Mouse (Mus musculus) macrophage (primary cell): ENCODE data around the gene Trib2. TPM values are rescaled to one million over a fixed set of nuclear protein-coding genes. Genes with fewer than 3 reads are reported as not detected.

ENCODE experiments used
- H3K27ac ChIP-seq: fragments of 350-480 bp; formaldehyde crosslinking; 2 replicates; pipeline ENCODE4 v1.9.0; 2021
- H3K36me3 ChIP-seq: fragments of 350-480 bp; formaldehyde crosslinking; 2 replicates; pipeline ENCODE4 v1.9.0; 2021; ENCODE audit errors: inconsistent target
- H3K4me3 ChIP-seq: fragments of 350-480 bp; formaldehyde crosslinking; 2 replicates; pipeline ENCODE4 v1.9.0; 2021; ENCODE audit errors: inconsistent target
- H3K79me2 ChIP-seq: fragments of 350-480 bp; formaldehyde crosslinking; 2 replicates; pipeline ENCODE4 v1.9.0; 2021; ENCODE audit errors: inconsistent target
- WGBS: methylation state at CpG from one replicate; pipeline ENCODE4 v1.1.7; 2026; ENCODE audit warnings: inconsistent platforms; ENCODE audit not compliant: missing documents; 5-methylcytosine and 5-hydroxymethylcytosine counted together
- polyA plus RNA-seq: library from polyadenylated mRNA; stranded (reverse); fragments of 250-400 nt; gene quantifications from 3 replicates; pipeline ENCODE4 v1.2.4, GENCODE M21; 2018; ENCODE audit warnings: inconsistent platforms

Gene Trib2
- polyA plus RNA-seq, 1 experiment from 2014 or later, result 0.04 TPM

DNA sequence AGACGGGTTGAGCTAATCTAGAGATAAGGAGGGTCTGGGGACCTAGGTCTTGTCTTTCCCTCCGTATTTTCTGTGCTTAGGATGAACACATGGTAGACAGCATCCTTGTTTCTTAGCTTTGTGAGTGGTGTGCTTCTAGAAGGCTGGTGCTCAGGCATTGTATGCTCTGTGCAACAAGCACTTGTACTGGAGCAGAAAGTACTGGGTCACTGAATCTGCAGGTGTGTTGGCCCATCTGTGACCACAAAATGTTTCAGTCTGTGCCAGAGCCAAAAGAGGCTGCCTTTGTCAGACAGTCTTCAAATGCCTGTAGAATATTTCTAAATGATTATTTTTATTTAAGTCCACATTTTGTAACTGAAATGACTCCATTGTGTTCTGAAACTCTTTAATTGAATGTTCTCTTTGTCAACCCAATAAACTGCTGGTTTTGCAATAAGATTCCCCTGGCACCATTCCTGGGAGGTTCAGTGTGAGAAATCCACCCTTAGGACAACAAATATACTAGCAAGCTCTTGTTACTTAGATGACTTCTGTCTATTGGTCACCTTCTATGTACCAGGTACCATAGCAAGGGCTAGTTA, 12.2 kb upstream of the Trib2 start:
- Histone ChIP-seq H3K36me3 (no peaks in the 10 kb centered on the region), H3K27ac (no peak overlapping the region), H3K79me2 (no peaks in the 10 kb centered on the region), H3K4me3 (no peak overlapping the region)
- 72% methylated on average over 2 of the region's 2 CpGs for WGBS

DNA sequence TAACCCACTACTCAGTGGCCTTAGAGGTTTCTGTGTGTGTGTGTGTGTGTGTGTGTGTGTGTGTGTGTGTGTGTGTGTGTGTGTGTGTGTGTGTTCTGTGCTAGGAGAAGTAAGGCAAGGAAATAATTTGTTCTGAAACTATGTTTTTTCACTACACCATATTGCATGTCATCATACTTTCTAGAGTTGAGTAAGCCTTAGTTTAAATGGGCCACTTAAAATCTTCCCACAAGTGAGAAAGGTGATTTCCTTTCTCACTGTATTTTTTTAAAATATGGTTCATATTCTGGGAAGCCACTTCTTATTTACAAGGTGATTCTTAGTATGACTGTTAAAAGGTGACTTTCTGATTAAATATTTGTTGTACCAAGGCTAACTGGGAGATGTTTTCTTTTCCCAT, 4.3 kb upstream of the Trib2 start:
- no peaks in the 10 kb centered on the region for H3K79me2 ChIP-seq
- no peak overlapping the region for H3K4me3 ChIP-seq
- no peak overlapping the region for H3K27ac ChIP-seq
- no peaks in the 10 kb centered on the region for H3K36me3 ChIP-seq

DNA sequence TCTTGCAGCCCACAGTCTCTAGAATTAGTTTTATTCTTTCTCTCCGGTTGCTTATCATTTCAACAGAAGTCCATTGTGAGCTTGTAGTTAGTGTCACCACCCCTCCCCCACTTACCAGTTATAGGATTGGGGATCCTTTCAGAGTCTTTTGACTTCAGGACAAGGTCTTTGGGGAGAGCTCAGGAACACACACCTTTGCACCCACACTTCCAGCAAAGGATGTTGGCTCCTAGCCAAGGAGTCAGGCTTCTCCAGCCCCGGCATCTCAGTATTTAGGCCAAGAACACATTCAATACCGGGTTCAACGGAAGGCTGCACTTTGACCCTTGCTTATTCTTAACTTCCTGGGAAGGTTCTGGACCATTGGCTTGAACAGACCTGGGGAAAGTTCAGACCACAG, 643 bp upstream of the Trib2 start:
- H3K79me2 ChIP-seq, result no peaks in the 10 kb centered on the region
- H3K27ac ChIP-seq, result no peak overlapping the region
- 41% methylated on average over 4 of the region's 4 CpGs for WGBS
- H3K4me3 ChIP-seq, result no peak overlapping the region
- H3K36me3 ChIP-seq, result no peaks in the 10 kb centered on the region

DNA sequence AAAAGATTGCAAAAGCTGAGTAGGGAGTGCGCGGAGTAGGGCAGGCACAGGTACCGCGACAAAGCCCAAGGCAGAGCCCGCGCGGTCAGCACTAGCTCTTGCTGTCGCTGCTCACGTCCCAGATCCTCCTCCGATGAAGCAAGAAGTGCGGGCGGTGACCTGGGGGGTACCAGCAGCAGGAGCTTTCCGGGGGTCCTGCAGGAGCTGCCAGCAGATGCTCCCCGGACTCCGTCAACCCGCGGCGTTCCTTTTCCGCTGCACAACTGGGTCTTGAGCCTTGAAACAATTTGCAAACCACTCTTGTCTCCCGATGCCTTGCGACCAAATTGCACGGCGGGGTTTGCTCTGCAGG, 492 bp downstream of the Trib2 start:
- Histone ChIP-seq H3K36me3 (no peaks in the 10 kb centered on the region), H3K4me3 (peak overlapping the region; percentile 19; the same call in 1 of the 2 replicates), H3K27ac (no peak overlapping the region), H3K79me2 (no peaks in the 10 kb centered on the region)
- under 1% methylated on average over 23 of the region's 23 CpGs for WGBS

DNA sequence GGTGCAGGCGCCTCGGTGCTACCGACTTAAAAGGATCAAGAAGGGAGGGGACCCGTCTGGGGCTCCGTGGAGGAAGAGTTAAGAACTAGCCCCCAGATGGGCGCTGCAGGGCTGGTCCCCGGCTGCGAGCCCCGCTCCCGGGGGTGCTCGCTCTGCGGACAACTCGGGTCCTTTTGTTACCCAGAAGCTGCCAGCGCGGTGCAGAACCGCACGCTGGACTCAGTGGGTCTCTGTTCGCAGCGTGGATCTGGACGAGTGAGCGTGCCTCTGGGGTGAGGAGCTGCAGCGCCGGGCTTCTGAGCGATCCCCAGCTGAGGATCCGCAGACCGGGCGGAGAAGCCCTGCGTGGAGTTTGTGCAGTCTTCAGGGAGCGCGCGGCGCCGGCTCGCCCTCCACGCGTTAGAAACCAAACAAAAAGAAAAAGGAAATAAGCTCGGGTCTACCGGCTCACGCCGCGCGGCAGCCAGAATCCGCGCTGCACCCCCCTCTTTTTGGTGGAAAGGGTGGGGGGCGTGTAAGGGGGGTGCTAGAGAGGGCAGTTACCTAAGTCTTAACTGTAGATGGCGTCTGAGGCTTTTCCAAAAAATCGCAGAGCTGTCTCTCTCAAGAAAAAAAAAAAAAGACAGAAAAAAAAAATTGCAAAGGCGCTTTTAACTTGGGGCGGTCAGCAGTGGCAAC, 1.0 kb downstream of the Trib2 start:
- H3K36me3 ChIP-seq, result no peaks in the 10 kb centered on the region
- H3K79me2 ChIP-seq, result no peaks in the 10 kb centered on the region
- H3K27ac ChIP-seq, result no peak overlapping the region
- WGBS, result 3% methylated on average over 45 of the region's 49 CpGs
- peak overlapping the region; percentile 19; the same call in 1 of the 2 replicates for H3K4me3 ChIP-seq

DNA sequence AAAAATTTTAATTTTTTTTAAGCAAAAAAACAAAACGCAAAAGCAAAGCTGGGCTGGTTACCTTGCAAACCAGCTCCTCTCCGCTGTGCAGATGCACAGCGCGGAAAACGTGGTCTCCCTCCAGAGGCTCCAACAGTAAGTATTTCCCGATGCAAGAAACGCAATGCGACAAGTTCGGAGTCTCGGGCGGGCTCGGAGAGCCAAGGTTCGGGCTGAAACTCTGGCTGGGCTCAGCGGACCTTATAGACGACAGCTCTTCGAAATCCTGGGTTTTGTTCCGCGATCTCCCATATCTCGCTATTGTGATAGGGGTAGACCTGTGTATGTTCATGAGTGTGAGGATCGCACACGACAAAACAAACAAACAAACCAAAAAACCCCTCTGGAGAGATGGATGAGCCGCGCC, 1.5 kb downstream of the Trib2 start:
- WGBS, result 1% methylated on average over 23 of the region's 23 CpGs
- Histone ChIP-seq H3K27ac (no peak overlapping the region), H3K79me2 (no peaks in the 10 kb centered on the region), H3K4me3 (no peak overlapping the region), H3K36me3 (no peaks in the 10 kb centered on the region)

DNA sequence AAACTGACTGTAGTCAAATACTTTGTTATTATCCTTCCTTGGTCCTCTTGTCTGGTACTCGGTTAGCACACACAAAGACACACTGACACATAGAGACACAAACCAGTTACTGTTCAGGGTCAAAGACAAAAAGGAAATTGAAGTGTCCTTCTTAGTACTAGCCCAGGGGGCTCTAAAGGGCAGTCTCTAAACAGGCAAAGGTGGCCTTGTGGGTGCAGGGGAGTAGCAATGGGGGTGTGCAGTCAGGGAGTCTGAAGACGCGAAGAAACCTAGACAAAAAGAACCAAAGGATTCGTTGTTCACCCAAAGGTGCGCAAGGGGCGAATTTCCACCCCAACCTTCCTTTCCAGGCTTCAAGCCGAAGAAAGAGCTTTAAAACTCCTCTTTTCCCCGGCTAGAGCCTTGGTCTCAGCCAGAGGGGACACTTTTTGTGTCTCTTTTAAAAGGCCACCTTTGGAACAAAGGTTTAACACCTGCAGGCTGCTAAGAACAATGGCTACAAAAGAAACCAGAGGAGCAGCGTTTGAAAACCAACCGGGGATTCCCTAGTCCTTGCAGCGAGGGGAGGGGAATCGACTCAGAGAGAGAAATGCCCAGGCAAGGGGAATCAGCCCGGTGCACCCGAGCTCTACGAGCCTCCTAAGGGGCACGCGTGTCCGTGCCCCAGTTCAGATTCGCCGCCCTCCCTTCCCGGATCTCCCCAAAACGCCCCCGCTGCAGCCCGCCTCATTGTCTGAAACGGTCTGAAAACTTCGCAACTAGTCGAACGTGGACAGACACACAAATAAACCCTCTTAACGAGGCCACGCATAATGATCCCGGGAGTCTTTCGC, 2.3 kb downstream of the Trib2 start:
- H3K4me3 ChIP-seq, result no peak overlapping the region
- no peak overlapping the region for H3K27ac ChIP-seq
- 3% methylated on average over 32 of the region's 32 CpGs for WGBS
- H3K79me2 ChIP-seq, result no peaks in the 10 kb centered on the region
- H3K36me3 ChIP-seq, result no peaks in the 10 kb centered on the region

DNA sequence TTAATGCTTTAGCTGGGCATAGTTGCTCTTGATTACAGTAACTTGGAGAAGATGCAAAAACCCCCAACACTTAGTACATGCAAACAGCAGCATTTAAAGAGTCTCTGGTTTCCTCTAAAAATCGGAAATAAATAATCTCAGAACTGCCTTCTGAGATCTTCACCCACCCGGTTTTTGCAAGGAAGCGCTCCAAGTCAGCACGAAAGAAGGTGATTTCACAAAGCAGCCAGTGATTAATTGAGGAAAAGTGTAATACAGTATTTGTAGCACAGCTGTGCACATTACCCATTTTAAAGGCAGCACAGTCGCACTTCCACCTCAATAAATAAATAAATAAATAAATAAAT, 2.9 kb downstream of the Trib2 start:
- no peak overlapping the region for H3K4me3 ChIP-seq

DNA sequence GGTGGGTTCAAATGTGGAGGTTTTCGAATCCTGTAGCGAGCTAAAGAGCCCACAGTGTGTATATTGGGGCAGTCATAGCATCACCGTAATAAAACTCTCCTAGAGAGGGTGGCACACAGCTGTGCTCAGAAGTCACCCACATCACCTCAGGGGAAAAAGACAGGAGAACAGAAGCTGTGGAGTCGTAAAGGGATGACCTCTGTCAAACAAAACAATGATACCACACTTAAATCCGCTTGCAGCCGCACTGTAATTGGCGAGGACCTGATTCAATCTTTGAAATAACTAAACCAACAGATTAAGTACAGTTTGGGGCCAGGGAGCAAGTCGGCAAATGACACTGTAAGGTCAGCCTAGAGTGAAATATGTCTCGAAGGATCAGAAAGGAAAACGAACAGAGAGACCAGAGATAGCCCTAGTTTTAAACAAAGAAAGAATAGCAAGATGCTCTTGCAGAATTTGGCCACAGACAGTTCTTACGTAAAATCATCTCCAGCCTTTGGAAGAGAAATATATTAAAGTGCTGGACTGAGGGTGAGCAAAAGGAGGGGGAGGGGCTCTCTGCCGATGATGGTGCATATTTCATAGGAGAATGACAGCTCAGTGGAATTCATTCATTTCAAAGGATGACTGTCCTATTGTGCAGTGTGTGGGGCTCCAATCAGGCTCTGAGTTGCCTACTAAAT, 3.4 kb downstream of the Trib2 start:
- Histone ChIP-seq H3K79me2 (no peaks in the 10 kb centered on the region), H3K27ac (no peak overlapping the region), H3K4me3 (no peak overlapping the region), H3K36me3 (no peaks in the 10 kb centered on the region)
- 80% methylated on average over 11 of the region's 12 CpGs for WGBS

More for the DNA sequence above, 2.9 kb downstream of the Trib2 start:
- no peaks in the 10 kb centered on the region for H3K79me2 ChIP-seq
- H3K36me3 ChIP-seq, result no peaks in the 10 kb centered on the region
- WGBS, result 38% methylated on average over 5 of the region's 5 CpGs
- no peak overlapping the region for H3K27ac ChIP-seq

DNA sequence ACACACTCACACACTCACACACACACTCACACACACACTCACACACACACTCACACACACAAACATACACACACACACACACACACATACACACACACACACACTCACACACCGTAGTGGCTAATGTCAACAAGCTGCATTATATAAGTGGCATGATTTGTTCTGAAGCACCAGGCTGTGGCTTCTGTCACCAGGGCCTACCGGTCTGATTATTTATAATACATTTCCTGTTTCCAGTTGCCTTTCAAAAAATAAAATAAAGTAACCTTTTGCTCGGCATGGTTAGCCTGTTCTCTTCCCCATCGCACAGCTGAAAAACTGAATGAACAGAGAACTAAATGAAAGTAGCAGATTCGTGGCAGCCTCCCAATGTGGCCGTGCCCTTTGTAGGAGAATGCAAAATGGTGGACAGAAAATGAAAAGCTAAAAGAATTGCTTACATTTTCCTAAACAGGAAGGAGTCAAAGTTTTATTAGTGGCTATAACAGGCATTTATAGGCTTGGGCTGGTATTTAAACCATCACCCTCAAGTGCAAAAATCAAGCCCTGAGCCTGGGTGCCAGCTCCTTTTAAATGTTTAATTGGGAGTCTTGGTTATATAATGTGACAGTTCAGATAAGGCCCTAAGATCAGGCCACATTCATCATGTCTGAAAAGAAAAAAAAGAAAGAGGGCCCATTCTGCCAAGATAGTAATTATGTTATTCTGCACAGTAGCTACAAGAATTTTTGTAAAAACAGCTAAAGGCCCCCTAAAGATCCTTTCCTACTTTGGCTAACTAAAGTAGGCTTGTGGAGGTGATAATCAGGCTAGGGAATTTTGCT, 4.4 kb downstream of the Trib2 start:
- Histone ChIP-seq H3K36me3 (no peaks in the 10 kb centered on the region), H3K27ac (no peak overlapping the region), H3K4me3 (no peak overlapping the region), H3K79me2 (no peaks in the 10 kb centered on the region)
- 23% methylated on average over 5 of the region's 6 CpGs for WGBS

DNA sequence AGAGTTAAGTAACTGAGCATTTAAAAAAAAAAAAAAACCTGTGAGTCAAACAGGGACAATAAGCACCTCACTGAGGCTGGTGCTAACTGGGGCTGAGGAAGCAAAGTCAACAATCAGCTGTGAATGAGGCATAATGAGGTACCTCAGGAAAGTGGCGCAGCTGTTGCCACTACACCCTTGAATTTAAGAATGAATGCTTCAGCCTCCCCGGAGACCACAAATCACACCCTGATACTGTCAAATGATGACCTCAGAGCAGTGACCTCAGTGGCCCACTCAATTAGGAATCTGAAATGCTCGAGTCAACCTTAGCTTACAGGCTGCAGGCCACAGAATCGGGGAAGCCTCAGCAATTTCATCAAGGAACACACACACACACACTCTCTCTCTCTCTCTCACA, 5.0 kb downstream of the Trib2 start:
- Histone ChIP-seq H3K27ac (no peak overlapping the region), H3K79me2 (no peaks in the 10 kb centered on the region), H3K36me3 (no peaks in the 10 kb centered on the region), H3K4me3 (no peak overlapping the region)
- 47% methylated on average over 4 of the region's 4 CpGs for WGBS

DNA sequence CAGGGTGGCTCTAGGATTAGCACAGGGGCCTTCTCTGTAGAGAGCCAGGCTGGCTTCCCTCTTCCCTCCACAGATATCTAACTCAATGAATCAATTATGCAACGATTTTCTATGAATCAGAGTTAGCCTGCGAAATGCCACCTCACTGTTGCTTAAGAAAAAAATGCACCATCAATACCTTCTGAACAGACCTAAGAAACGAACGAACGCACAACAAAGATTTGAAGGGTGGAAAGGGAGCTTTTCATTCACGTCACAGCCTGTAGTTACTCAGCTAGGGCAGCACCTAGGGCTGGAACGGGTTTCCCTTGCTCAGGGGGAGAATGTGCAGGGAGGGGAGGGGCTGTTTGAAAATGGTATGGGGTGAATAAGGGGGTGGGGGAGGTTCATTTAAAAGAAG, 5.8 kb downstream of the Trib2 start:
- H3K79me2 ChIP-seq, result no peaks in the 10 kb centered on the region
- no peak overlapping the region for H3K4me3 ChIP-seq
- 80% methylated on average over 7 of the region's 7 CpGs for WGBS
- H3K36me3 ChIP-seq, result no peaks in the 10 kb centered on the region
- no peak overlapping the region for H3K27ac ChIP-seq

DNA sequence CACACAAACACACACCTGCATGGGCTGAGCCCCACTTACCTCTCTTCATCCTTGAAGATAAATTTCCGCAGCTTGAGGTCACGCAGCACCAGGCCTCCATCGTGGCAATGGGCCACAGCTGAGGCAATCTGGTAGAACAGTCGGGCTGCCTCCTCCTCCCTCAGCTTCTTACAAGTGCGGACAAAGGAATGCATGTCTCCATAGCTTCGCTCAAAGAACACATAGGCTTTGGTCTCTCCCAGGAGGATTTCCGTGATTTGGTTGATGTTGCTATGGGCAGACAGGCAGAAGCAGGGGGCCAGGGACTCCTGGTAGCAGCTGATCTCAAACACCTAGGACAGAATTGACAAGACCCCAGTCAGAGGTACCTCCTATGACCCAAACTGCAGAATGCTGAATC, 7.1 kb downstream of the Trib2 start:
- 93% methylated on average over 7 of the region's 7 CpGs for WGBS
- Histone ChIP-seq H3K27ac (no peak overlapping the region), H3K4me3 (no peak overlapping the region), H3K36me3 (no peaks in the 10 kb centered on the region), H3K79me2 (no peaks in the 10 kb centered on the region)

DNA sequence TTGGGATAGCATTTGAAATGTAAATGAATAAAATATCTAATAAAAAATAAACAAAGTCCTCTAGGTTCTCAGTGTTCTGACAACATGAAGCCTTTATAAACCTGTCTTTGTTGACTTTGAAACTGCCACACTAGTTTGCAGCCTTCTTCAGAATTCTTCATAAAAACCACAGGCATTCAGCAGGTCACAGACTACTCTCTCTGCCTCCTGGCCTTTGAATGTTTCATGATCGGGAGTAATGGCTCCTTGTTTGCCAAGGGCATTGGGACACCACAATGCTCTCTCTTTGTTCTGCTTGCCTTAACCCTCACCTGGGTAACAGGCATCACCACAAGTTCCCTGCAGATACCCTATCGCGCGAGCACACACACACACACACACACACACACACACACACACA, 7.5 kb downstream of the Trib2 start:
- no peaks in the 10 kb centered on the region for H3K79me2 ChIP-seq
- H3K27ac ChIP-seq, result no peak overlapping the region
- no peaks in the 10 kb centered on the region for H3K36me3 ChIP-seq
- H3K4me3 ChIP-seq, result no peak overlapping the region
- WGBS, result 78% methylated on average over 1 of the region's 4 CpGs
